Mouse (Mus musculus): ENCODE results near the gene Sipa1l1. TPM values are rescaled to one million over a fixed set of nuclear protein-coding genes. Genes with fewer than 3 reads are reported as not detected.

Gene Sipa1l1
- total RNA-seq, 2 experiments from 2014 or later: 24.3 to 26.9 TPM

- DNase-seq: no peak
Measured at GRCm38 (mm10) chr12:82334550-82334949, 165.4 kb downstream of the Sipa1l1 start.

- DNase-seq: peak in 1 of 2 experiments; percentile 15
Measured at GRCm38 (mm10) chr12:82335095-82335494, 166.0 kb downstream of the Sipa1l1 start.

GRCm38 (mm10) chr12:82338550-82338949 is 169.4 kb downstream of the Sipa1l1 start:
- no peak for DNase-seq

GRCm38 (mm10) chr12:82339221-82339861 is 170.2 kb downstream of the Sipa1l1 start:
- DNase-seq: peak in 1 of 2 experiments; percentile 20

- no peak for DNase-seq
Measured at GRCm38 (mm10) chr12:82340196-82340918, 171.2 kb downstream of the Sipa1l1 start.

- no peak for DNase-seq
Measured at GRCm38 (mm10) chr12:82341181-82341580, 172.1 kb downstream of the Sipa1l1 start.

GRCm38 (mm10) chr12:82341696-82342095 is 172.6 kb downstream of the Sipa1l1 start:
- DNase-seq: no peak

GRCm38 (mm10) chr12:82350082-82350481 is 181.0 kb downstream of the Sipa1l1 start:
- DNase-seq: no peak

- DNase-seq: peak in 1 of 2 experiments; percentile 31
Measured at GRCm38 (mm10) chr12:82350891-82351290, 181.8 kb downstream of the Sipa1l1 start.

GRCm38 (mm10) chr12:82353660-82354059 is 184.5 kb downstream of the Sipa1l1 start:
- no peak for DNase-seq

- DNase-seq: no peak
Measured at GRCm38 (mm10) chr12:82355419-82356149, 186.5 kb downstream of the Sipa1l1 start.

GRCm38 (mm10) chr12:82356476-82356875 is 187.4 kb downstream of the Sipa1l1 start:
- no peak for DNase-seq

GRCm38 (mm10) chr12:82357431-82357830 is 188.3 kb downstream of the Sipa1l1 start:
- DNase-seq: no peak

GRCm38 (mm10) chr12:82362796-82363195 is 193.7 kb downstream of the Sipa1l1 start:
- no peak for DNase-seq

- DNase-seq: no peak
Measured at GRCm38 (mm10) chr12:82364186-82364585, 195.1 kb downstream of the Sipa1l1 start.

- DNase-seq: no peak
Measured at GRCm38 (mm10) chr12:82365276-82365875, 196.3 kb downstream of the Sipa1l1 start.

- DNase-seq: no peak
Measured at GRCm38 (mm10) chr12:82366754-82367153, 197.6 kb downstream of the Sipa1l1 start.

- DNase-seq: no peak
Measured at GRCm38 (mm10) chr12:82367345-82367744, 198.2 kb downstream of the Sipa1l1 start.

- no peak for DNase-seq
Measured at GRCm38 (mm10) chr12:82367986-82368385, 198.9 kb downstream of the Sipa1l1 start.

- no peak for DNase-seq
Measured at GRCm38 (mm10) chr12:82369402-82370160, 200.5 kb downstream of the Sipa1l1 start.

- DNase-seq: no peak
Measured at GRCm38 (mm10) chr12:82371266-82371665, 202.1 kb downstream of the Sipa1l1 start.

- DNase-seq: no peak
Measured at GRCm38 (mm10) chr12:82374020-82374419, 204.9 kb downstream of the Sipa1l1 start.
